Mouse (Mus musculus) heart, postnatal 10 days (tissue): ENCODE measurements around the gene Plcb2. TPM values are rescaled to one million over a fixed set of nuclear protein-coding genes. Genes with fewer than 3 reads are reported as not detected.

Experiments used
- DNase-seq, 2 experiments: peaks; one replicate each; pipeline ENCODE4 v3.0.0; 2021
- intact Hi-C: fragments of 180-260 bp; cut with DNase I; formaldehyde crosslinking; loops from one replicate; pipeline ENCODE4 v1.15.1; 2025
- total RNA-seq, 2 experiments: library from RNA; stranded (reverse); gene quantifications; 2 replicates each; pipeline ENCODE4 v1.2.3; 2021

The Plcb2 gene
- 1 to 10 TPM; 1.9 to 2.4 TPM for total RNA-seq

DNA sequence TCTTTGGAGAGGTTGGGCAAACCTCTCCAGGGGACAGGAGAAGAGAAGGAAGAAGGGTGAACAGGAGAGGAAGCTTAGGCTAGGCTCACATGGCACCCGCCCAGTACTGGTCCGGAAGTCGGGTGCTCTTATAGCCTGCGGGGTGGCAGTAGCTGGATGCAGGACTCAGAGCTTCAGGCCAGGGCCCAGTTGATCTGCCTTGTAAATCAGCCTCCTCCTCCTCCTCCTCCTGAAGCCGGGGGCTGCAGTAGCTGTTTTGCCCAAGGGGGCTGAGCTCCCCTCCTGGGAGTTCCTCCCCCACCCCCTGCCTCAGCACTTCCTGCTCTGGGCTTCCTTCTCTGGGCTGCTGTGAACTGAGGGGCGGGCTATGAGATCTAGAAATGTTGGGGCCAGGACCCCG is at the start of gene Plcb2:
Plcb2 (minus strand) TSS at position 102 of the 400 bp plus-strand sequence.
- DNase-seq, result no peak
- intact Hi-C loops, result no loop called here

DNA sequence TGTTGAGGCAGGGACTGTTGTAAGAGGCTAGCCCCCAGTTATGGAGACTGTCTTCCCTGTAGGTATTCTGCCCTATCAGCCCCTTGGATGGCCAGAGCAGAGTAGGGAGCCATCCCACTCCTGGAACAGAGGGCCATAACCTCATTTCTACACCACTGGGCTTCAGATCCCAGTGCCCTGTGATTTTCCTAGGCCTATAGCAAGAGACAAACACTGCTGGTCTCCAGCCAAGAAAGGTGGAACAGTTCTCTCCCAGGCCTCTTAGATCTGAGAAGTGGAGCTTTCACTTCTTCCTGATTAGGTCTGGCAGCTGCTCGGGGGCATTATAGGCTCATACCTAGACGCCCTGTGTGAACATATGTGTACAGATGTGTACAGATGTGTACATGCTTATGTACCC is 48.1 kb upstream of the Plcb2 start:
- intact Hi-C loops, result no loop called here
- DNase-seq, result no peak

DNA sequence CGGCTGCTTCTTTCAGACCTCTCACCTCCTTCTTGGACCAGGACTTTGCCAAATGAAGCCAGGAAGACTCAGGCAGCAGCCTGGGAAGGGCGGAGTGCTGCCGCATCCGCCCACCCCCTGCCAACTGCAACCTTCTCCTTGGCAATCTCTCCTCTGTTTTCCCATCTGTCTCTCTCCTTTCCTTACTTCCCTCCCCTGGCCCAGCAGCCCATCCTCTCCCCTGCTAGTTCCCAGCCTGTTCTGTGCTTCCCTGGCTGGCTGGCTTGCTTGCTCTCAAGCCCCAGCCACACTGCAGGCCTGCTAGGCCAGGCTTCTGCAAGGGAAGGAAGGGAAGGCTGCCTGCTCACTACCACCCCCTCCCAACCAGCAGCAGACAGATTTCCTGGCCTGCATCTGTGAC is 47.6 kb upstream of the Plcb2 start:
- intact Hi-C loops, result no loop called here

DNA sequence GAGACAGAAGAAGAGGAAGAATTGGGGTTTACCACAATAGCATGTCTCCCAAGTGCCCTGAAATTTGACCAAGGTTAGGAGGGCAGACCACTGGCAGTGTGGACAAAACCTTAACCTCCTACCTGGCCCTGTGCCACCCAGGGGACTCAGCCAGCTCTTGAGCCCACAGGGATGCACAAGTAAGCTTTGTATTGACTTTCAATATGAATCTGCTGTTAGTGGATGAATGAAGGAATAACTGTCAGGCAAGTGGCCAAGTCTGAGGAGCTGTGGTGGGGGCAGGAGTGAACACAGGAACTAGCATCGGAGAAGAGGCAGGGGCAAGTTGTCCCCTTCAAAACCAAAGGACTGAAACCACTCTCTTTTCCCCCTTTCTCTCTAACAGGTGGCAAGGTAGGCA is 47.2 kb upstream of the Plcb2 start:
- no peak for DNase-seq
- intact Hi-C loops, result no loop called here

More for the DNA sequence above, 47.6 kb upstream of the Plcb2 start:
- DNase-seq, result no peak

DNA sequence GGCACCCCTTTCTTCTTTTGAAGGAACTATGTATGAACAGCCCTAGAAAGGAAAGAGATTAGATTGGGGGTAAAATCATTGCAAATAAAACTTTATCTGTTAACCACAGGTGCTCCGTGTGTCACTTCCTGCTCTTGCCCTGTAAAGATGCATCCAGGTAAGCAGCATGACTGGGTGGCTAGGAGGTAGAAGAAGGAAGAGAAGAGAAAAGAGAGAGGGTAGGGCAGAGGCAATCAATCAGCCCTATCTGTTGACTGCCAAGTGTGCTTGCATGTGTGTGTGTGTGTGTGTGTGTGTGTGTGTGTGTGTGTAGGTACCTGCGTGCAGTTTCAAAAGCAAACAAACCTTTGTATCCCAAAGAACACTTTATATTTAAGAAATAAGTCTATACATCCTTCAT is 46.3 kb upstream of the Plcb2 start:
- no peak for DNase-seq
- intact Hi-C loops, result no loop called here

DNA sequence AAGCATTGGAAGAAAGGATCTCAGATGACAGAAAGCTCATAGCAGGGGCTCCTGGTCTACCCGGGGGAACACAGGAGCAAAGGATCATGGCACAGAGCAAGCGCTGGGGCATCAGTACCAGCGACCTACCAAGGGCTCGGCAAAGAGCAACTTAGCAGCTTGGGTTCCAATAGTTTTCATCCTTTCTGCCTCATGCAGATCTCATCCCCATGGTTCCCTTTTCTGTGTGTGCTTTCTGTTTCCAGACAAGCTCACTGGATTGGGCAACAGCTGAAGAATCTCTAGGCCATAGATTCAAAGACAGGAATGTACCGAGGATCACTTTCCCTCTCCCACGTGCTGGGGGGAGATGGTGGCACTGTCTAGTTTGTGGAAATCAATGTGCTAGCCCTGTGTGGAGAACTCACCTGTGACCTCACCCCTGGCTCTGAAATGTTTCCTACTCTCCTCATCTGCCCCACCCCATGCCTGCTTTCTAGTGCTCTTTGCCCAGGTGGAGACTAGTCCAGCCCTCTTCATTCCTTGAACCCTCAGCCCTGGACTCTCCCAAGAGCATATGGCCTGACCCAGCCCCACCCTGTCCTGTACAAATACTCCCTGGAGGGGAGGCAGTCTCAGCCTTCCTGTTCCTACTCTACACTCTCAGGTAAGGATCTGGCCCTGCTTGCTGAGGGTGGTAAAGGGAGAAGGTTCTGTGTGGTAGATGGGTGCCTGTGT is 44.1 kb upstream of the Plcb2 start, which contains the start of gene Phgr1:
Phgr1 (plus strand) TSS at position 612 of the 717 bp plus-strand sequence.
- no peak for DNase-seq
- intact Hi-C loops, result no loop called here

DNA sequence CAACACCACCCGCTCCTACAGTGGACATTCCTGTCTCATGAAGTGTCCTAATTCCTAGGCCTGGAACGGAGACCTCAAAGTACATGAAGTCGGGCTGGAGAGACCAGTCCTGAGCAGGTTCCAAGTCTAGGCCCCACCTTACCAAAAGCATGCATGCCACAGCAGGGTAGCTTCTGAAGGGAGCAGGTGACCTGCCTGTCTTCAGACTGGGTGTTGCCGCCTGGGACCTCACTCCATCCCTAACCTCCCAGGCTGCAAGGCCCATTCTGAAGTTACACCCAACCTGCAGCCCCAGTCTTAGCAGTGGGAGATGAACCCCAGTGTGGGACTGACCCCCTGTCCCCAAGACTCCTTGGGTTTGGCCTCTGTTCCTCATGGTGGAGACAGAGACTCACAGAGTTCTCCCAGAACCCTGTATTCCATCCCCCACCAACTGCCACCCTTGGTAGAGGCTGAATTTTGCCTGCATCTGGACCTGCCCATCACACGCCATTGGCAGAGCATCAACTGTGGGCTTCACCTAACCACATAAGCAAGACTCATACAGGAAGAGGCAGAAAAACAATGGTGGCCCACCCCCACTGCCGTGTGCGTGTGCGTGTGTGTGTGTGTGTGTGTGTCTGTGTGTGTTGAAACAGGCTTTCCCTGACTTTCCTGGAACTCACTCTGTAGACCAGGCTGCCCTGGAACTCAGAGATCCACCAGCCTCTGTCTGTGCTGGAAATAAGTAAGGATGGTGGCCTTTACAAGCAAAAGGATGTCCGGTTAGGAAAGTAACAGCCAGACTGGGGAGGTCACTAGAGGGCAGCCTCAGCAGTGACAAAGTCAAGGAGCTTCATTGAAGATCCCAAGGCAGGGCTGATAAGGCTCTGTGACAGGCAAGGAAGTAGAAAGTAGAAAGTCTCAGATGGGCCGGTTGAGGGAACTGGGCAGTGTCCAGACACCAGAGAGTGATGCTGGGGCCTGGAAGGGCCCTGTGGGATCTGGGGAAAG is 38.1 kb upstream of the Plcb2 start:
- DNase-seq, result peak in 1 of 2 experiments; percentile 15
- intact Hi-C loops, result no loop called here

DNA sequence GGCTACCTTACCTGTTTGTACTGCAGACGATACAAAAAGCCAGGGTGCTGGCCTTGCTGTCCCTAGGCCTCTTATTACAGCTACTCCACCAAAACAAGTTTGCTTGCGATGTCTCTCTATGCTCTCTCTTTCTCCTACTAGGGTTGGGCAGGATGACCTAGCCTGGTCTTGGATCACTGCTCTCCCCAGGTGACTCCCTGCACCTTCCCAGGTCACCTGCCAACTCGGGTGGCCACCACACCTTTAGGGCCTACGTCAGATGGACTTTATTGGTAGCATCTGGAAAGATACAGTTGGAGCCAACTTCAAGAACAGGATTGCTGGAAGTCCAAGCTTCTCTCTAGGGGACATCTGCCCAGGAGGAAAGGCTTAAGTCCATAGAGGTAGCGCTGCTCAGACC is 36.6 kb upstream of the Plcb2 start:
- DNase-seq, result no peak
- intact Hi-C loops, result no loop called here

DNA sequence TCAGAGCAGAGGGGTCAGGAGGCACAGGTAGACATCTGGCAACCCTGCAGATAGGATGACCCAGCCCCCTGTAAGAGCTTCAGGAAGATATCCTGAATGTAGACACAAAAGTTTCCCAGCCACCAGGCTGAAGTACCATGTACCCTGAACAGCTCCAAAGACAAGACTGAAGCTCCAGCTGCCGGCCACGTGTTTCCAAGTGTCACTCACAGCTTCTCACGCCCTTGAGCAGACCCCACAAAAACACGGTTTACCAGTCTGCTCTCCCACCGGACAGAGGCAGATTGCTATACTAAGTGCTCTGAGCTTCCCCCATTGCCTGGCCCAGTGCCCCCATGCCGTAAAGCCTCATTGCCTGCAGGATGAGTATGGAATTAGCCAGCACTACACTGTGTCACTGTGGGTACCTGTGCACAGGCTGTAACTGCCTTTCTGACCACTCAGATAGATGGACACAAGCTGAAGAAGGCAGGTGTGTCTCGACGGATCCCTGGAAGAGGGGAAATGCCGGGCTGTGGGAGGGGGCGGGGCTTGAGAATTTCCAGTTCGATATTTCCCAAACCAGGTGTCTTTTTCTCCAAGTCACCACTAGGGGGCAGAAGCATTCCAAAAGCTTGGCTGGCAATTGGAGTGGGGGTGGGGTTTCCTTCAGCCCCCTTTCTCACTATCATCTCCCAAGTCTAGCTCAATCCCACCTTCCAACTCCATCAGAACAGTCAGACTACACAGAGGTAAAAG is 36.0 kb upstream of the Plcb2 start:
- intact Hi-C loops, result no loop called here
- peak in 1 of 2 experiments; percentile 65 for DNase-seq

DNA sequence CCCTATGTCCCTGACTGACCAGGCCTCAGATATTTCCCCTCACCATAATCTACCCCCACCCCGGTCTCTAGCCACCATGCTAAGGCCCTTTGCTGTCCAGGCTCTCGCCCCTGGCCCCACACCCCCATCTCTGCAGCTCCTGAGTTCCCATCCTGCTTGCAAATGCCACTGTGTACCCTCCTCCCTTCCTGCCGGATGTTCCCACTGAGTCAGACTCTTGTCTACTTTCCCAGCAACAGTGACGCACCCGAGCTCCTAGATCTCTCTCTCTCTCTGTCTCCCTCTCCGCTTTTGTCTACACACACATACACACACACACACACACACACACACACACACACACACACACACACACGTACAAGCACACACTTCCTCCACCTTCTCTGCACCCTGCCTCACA is 35.2 kb upstream of the Plcb2 start:
- intact Hi-C loops, result no loop called here
- DNase-seq, result peak in 1 of 2 experiments; percentile 40

DNA sequence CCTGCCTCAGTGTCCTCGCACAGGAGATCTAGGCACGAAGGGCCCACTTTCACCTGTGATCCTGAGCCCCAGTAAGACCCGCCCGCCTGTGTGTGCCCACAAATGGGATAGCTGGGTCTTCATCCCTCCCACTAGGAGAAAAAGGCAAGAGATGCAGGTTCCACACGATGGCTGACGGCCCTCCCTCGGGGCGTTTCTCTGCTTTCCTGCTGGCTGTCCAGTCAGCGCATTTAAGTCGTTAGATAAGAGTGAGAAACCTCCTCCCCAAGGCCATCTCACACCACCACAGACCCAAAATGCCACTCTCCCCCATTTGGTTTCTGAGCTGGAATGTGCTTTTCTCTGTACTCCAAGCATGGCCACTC is 34.5 kb upstream of the Plcb2 start:
- DNase-seq, result no peak
- intact Hi-C loops, result loop anchor here (1.0 kb wide), 1 partner anchor 16 kb away; no protein-coding TSS in a partner anchor

DNA sequence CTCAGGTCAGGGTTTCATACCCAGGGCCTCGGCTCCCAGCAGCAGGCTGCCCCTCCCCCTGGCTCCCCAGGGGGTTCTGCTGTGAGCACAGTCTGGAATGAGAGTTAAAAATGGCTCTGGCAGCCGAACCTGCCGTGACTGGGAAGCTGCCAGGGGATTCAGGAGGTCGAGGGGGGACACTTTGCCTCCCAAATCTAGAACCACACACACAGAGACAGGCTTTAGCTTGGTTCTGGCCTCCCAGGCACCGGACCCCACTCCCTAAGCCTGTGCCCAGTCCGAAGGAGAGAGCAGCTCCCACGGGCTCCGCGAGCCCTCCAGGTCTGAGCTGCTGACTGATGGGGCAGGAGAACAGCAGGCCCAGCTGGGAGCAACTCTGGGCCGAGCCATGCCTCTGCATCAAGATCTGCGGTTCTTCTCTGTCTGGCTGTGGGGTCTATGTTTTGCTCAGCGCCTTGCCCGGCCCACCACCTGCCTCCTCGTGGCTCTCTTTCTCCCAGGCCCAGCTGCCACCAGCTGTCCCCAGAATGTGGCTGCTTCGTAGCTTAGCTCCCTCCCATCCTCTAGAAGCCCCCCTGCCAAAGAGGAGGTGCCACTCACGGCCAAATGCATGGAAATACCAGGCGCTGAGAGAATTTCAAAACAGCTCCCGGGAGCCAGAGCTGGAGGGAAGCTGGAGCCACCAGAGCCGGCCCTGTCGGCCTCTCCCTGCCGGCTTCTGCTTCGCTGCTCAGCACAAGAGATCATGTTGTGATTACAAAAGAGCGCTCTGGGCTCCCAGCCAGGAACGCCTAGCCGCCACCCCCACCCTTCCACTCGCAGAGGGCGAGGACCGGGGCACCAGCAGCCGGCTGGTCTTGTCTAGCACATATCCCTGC is 33.9 kb upstream of the Plcb2 start, which contains the start of gene Ccdc9b:
Ccdc9b (minus strand) TSS at position 756 of the 878 bp plus-strand sequence.
- intact Hi-C loops, result loop anchor here (1.0 kb wide), 2 partner anchors 16 to 121 kb away; no protein-coding TSS in a partner anchor
- DNase-seq, result peak; percentile 91 to 93

DNA sequence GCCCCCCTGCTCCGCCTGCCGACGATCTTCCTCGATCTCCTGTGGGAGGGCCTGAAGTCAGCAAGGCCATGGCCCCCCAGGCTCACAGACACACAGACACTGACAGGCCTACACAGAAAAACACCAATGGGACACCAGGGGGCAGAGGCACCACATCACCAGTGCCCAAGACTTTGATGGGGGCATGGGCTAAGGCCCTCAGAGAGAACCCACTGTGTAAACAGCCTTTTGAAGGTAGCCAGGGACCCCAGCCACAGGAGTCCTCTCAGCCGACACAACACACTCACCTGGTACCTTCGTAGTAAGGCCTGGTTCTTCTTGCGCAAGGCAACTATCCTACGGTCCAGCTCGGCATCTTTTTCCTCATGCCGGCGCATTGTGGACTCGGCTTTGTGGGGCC is 33.1 kb upstream of the Plcb2 start:
- intact Hi-C loops, result loop anchor here (1.0 kb wide), 1 partner anchor 122 kb away; no protein-coding TSS in a partner anchor

DNA sequence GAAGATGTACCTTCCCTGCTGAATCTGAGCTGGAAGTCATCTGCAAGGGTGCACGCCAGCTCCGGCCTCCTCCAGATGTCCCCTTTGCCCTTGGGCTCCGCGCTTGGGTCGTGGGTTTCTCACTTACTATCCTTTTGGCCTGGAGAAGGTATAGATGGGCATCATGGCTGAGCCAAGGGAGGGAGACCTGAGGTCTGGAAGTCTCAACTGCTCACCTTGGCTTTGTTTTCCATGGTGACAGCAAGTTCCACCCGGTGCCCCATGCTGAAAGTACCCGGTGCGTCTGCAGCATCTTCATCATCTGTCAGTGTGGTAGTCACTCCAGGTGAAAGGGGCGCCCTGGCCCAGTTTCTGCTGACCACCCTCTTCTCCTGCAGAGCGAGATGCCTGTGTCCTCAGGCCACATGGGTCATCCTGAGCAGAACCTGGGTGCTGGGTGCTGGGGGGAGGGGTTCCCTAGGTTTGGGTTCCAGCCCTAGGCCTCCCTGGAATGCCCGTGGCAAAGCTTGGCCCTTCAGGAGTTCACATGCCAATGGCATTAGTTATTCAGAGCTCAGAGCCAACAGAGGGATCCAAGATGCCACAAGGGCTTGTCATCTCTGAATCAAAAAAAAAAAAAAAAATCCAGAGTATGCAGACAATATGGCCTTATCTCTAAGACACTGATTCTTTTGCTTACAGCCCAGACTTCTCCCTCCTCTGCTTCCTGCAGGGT is 32.2 kb upstream of the Plcb2 start:
- intact Hi-C loops, result loop anchor here (1.0 kb wide), 2 partner anchors 60 to 123 kb away; no protein-coding TSS in a partner anchor
- DNase-seq, result peak in 1 of 2 experiments; percentile 41

More for the DNA sequence above, 33.1 kb upstream of the Plcb2 start:
- DNase-seq, result peak in 1 of 2 experiments; percentile 53

DNA sequence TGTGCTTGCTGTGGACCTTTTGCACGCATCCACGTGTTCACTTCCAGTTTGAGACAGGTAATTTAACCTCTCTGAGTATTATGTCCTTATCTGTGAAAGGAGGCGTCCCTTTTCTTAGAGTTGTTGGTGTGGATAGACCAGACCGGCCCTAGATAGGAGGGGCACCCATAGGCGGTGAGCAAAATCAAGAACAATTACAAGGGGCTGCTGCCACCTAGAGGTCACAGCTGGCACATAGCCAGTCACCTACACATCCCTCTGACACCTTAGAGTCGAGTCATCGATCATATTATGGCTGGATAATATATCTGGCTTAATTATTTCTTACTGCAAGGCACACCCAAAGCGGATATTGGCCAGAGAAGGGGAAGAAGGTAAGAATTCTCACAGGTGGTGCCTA is 31.6 kb upstream of the Plcb2 start:
- intact Hi-C loops, result loop anchor here (1.0 kb wide), 1 partner anchor 60 kb away; no protein-coding TSS in a partner anchor
- peak; percentile 66 to 70 for DNase-seq

DNA sequence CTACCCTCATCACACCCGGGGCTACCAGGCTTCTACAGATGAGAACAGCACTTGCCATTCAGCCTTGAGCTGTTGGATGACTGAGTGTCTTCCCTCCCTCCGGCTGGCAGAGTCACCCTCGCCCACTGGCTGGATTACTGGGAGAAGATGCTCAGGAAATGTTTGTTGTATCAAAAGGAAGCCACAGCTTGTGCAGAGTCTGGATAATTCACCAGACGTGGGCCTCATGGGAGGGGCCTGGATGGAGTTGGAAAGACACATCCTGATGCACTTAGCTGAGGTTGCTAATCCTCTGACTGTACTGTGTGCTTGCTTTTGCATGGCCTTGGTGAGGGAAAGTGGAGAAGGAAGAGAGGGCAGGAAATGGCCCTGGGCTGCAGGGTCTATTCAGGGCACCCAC is 27.9 kb upstream of the Plcb2 start:
- no peak for DNase-seq
- intact Hi-C loops, result no loop called here

DNA sequence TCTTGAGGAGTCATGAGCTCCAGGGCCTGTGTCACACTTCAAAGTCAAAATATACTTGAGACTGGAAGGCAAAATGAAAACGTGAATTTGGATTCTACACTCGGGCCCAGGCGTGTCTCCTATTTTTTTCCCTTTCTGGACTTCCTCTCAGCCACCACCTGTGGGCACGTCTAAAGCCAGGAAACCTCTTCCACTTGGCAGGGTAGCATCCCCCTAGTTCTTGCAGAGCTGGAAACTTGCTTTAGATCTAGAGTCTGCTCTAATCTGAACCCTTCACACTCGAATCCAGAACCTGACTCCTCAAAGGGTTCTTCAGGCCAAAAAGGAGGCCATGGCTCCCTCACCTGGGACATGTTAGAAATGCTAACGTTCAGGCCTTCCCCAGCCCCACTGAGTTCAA is 27.2 kb upstream of the Plcb2 start:
- DNase-seq, result no peak
- intact Hi-C loops, result no loop called here

DNA sequence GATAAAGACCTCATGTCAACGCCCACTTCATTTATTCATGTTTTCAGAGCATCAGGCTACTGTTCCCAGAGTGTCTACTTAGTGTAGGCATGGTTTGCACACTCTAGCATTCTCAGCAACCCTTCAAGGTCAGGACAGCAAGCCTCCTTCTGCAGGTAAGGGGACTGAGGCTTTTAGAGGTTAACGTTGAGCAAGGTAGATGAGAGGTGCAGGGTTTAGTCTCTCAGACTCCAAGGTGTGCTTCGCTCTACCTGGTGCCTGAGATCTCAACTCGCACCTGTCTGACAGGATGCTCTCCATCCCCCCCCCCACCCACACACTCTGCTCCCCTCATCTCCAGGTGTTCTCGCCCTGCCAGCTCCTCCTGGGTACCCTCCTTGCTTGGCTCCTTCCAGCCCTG is 25.9 kb upstream of the Plcb2 start:
- DNase-seq, result no peak
- intact Hi-C loops, result no loop called here

DNA sequence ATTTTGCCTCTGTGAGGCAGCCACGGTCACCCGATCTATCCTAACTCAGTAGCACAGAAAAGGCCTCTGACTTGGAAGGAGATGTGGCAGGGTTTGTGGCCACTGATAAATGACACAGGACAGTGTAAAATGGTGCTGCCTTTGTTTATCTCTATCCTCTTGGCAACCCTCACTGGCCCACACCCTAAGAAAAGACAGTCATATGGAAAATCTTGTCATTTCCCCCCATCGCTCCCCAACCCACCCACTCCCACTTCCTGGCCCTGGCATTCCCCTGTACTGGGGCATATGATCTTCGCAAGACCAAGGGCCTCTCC is 24.5 kb upstream of the Plcb2 start:
- intact Hi-C loops, result no loop called here
- no peak for DNase-seq
